Mouse (Mus musculus) spleen, adult 2 months (tissue): Measurements from ENCODE around the gene Utp20.

Experiments
- CTCF ChIP-seq: fragments of 200-500 bp; IDR thresholded peaks from 2 replicates; pipeline ENCODE4 v1.5.1; 2011; ENCODE audit warnings: mild to moderate bottlenecking, inconsistent platforms; ENCODE audit not compliant: insufficient read depth, insufficient read length, insufficient replicate concordance; ENCODE audit errors: extremely low read depth
- POLR2A ChIP-seq: fragments of 200-500 bp; IDR thresholded peaks from 2 replicates; pipeline ENCODE4 v1.6.1; 2011; ENCODE audit warnings: low read depth, low read length, inconsistent platforms

GRCm38 (mm10) chr10:88732309-88732622 is 94.3 kb downstream of the Utp20 start:
- no peak for TF ChIP-seq POLR2A
- TF ChIP-seq CTCF = no peak
